Mouse (Mus musculus) kidney, adult 11 months (tissue): ENCODE measurements at regions not wholly inside any gene's neighbourhood (a gene's known extent, or its start where the extent isn't known, plus 50 kb on each side); places are given as distances from the start of the nearest gene placed in this dataset.
A peak's percentile ranks its signal among the peaks of the same experiment; 100 is the strongest.

Experiments used
- DNase-seq: peaks from one replicate; pipeline ENCODE4 v3.0.0; 2022

- DNase-seq: peak; percentile 50
Measured at GRCm38 (mm10) chr13:83730713-83731480, 227.1 kb downstream of the Mef2c start.

- DNase-seq: no peak
Measured at GRCm38 (mm10) chr13:83731481-83732006, 227.7 kb downstream of the Mef2c start.

GRCm38 (mm10) chr13:83732283-83733121, 228.7 kb downstream of the Mef2c start:
- no peak for DNase-seq

- no peak for DNase-seq
Measured at GRCm38 (mm10) chr13:83733231-83733990, 229.6 kb downstream of the Mef2c start.

GRCm38 (mm10) chr13:83733991-83734610, 230.3 kb downstream of the Mef2c start:
- DNase-seq: no peak

GRCm38 (mm10) chr13:83734656-83735055, 230.8 kb downstream of the Mef2c start:
- DNase-seq: no peak

GRCm38 (mm10) chr13:83735101-83735500, 231.3 kb downstream of the Mef2c start:
- no peak for DNase-seq

- DNase-seq: no peak
Measured at GRCm38 (mm10) chr13:83735631-83736475, 232.0 kb downstream of the Mef2c start.

- no peak for DNase-seq
Measured at GRCm38 (mm10) chr13:83737031-83737825, 233.4 kb downstream of the Mef2c start.

GRCm38 (mm10) chr13:83737826-83738527, 234.1 kb downstream of the Mef2c start:
- no peak for DNase-seq

GRCm38 (mm10) chr13:83738528-83738981, 234.7 kb downstream of the Mef2c start:
- DNase-seq: no peak

GRCm38 (mm10) chr13:83739131-83739530, 235.3 kb downstream of the Mef2c start:
- DNase-seq: no peak

GRCm38 (mm10) chr13:83739541-83740061, 235.8 kb downstream of the Mef2c start:
- DNase-seq: no peak

- no peak for DNase-seq
Measured at GRCm38 (mm10) chr13:83740101-83740500, 236.3 kb downstream of the Mef2c start.

- DNase-seq: no peak
Measured at GRCm38 (mm10) chr13:83740771-83741170, 236.9 kb downstream of the Mef2c start.

GRCm38 (mm10) chr13:83741591-83742021, 237.8 kb downstream of the Mef2c start:
- DNase-seq: no peak

GRCm38 (mm10) chr13:83742102-83742501, 238.3 kb downstream of the Mef2c start:
- no peak for DNase-seq

- no peak for DNase-seq
Measured at GRCm38 (mm10) chr13:83742546-83742945, 238.7 kb downstream of the Mef2c start.

GRCm38 (mm10) chr13:83743381-83743780, 239.5 kb downstream of the Mef2c start:
- no peak for DNase-seq
